Mouse (Mus musculus) adrenal gland (tissue): ENCODE measurements around the gene Mlst8.
"Not testable (repeated sequence)": the region's sequence is repeated elsewhere in the genome, so short reads cannot be mapped to it uniquely, and the experiment has no call there.

Experiments
- intact Hi-C: fragments of 180-260 bp; cut with DNase I; formaldehyde crosslinking; loops from one replicate; pipeline ENCODE4 v1.15.1; 2025

Mlst8 gene

GRCm38 (mm10) chr17:24429201-24429983 lies 49.5 kb downstream of the Mlst8 start:
- intact Hi-C loops = no loop called here

GRCm38 (mm10) chr17:24427170-24427557 lies 51.7 kb downstream of the Mlst8 start:
- intact Hi-C loops = no loop called here

GRCm38 (mm10) chr17:24426471-24427169 lies 52.3 kb downstream of the Mlst8 start, which contains the start of gene Eci1:
TSS of gene Eci1 (plus strand) at chr17:24426641.
- intact Hi-C loops = no loop called here

- intact Hi-C loops = no loop called here
These were observed 53.0 kb downstream of the Mlst8 start for GRCm38 (mm10) chr17:24425905-24426304.

- intact Hi-C loops = not testable (repeated sequence)
These were observed 53.6 kb downstream of the Mlst8 start for GRCm38 (mm10) chr17:24425326-24425725.

GRCm38 (mm10) chr17:24424489-24424888 lies 54.4 kb downstream of the Mlst8 start:
- intact Hi-C loops = no loop called here
